Mouse (Mus musculus): ENCODE results near the gene Slc8a1. TPM values are rescaled to one million over a fixed set of nuclear protein-coding genes. Genes with fewer than 3 reads are reported as not detected.

Gene Slc8a1
- total and polyA plus RNA-seq, 3 experiments = not detected

GRCm38 (mm10) chr17:81433148-81433547 is 305.0 kb downstream of the Slc8a1 start:
- H3K9ac ChIP-seq (ENCODE audit: insufficient read depth, low read depth) = no peak overlapping the region
- no peak overlapping the region for H3K4me2 ChIP-seq (ENCODE audit: insufficient read depth, low read depth, poor library complexity, severe bottlenecking)
- no peaks in the 10 kb centered on the region for H3K27me3 ChIP-seq (replicated peaks)
- no peak overlapping the region for H3K4me3 ChIP-seq (replicated peaks in 1 of 3; ENCODE audit: low read depth in 2 of 3, low read length in 2 of 3, poor library complexity in 1 of 3)
- in situ Hi-C loops (cut with MboI; ENCODE audit: low pct_ligation_motif_present, low pct_unique_long_range_greater_than_20kb, low sequenced_read_pairs) = no loop called here
- no peak for TF ChIP-seq MAZ (IDR thresholded peaks at IDR 0.05; ENCODE audit: low read depth, low read length)
- no peak for TF ChIP-seq RCOR1 (conservative IDR thresholded peaks at IDR 0.05; ENCODE audit: low read depth, low read length)
- TF ChIP-seq JUND (conservative IDR thresholded peaks at IDR 0.05; ENCODE audit: low read depth, low read length) = no peak
- H3K27ac ChIP-seq (ENCODE audit: insufficient read depth, low read depth) = no peak overlapping the region
- no peaks in the 10 kb centered on the region for H3K79me2 ChIP-seq (replicated peaks; ENCODE audit: control insufficient read depth, extremely low read depth, insufficient read depth, poor library complexity, severe bottlenecking)
- no peaks in the 10 kb centered on the region for H3K4me1 ChIP-seq (ENCODE audit: control insufficient read depth in 1 of 2, insufficient read depth in 2 of 2)
- H3K9me3 ChIP-seq (replicated peaks; ENCODE audit: low read length) = peaks cover 65% of the 10 kb centered on the region
- dilution Hi-C loops (cut with MboI; ENCODE audit: extremely low pct_ligation_motif_present, extremely low pct_unique_long_range_greater_than_20kb, low sequenced_read_pairs) = no loop called here
- DNase-seq (ENCODE audit: extremely low read depth) = no peak
- no peaks in the 10 kb centered on the region for H3K36me3 ChIP-seq (replicated peaks in 1 of 2; ENCODE audit: control insufficient read depth in 1 of 2, insufficient read depth in 1 of 2, low read length in 1 of 2)

GRCm38 (mm10) chr17:81432733-81433132 is 305.4 kb downstream of the Slc8a1 start:
- no peak overlapping the region for H3K4me3 ChIP-seq (replicated peaks in 1 of 3; ENCODE audit: low read depth in 2 of 3, low read length in 2 of 3, poor library complexity in 1 of 3)
- no peaks in the 10 kb centered on the region for H3K79me2 ChIP-seq (replicated peaks; ENCODE audit: control insufficient read depth, extremely low read depth, insufficient read depth, poor library complexity, severe bottlenecking)
- no peak overlapping the region for H3K4me2 ChIP-seq (ENCODE audit: insufficient read depth, low read depth, poor library complexity, severe bottlenecking)
- peaks cover 66% of the 10 kb centered on the region for H3K9me3 ChIP-seq (replicated peaks; ENCODE audit: low read length)
- no peak overlapping the region for H3K27ac ChIP-seq (ENCODE audit: insufficient read depth, low read depth)
- H3K9ac ChIP-seq (ENCODE audit: insufficient read depth, low read depth) = no peak overlapping the region
- dilution Hi-C loops (cut with MboI; ENCODE audit: extremely low pct_ligation_motif_present, extremely low pct_unique_long_range_greater_than_20kb, low sequenced_read_pairs) = no loop called here
- H3K27me3 ChIP-seq (replicated peaks) = no peaks in the 10 kb centered on the region
- H3K36me3 ChIP-seq (replicated peaks in 1 of 2; ENCODE audit: control insufficient read depth in 1 of 2, insufficient read depth in 1 of 2, low read length in 1 of 2) = no peaks in the 10 kb centered on the region
- no peak for TF ChIP-seq JUN (IDR thresholded peaks at IDR 0.05; ENCODE audit: insufficient read depth, low read depth, low read length)
- no peak for TF ChIP-seq KAT2A (IDR thresholded peaks at IDR 0.05; ENCODE audit: insufficient replicate concordance, low read length)
- TF ChIP-seq UBTF (IDR thresholded peaks at IDR 0.05; ENCODE audit: low read depth, low read length) = no peak
- TF ChIP-seq E2F4 (IDR thresholded peaks at IDR 0.05; ENCODE audit: insufficient replicate concordance, low read depth, low read length) = no peak
- TF ChIP-seq MYC (IDR thresholded peaks at IDR 0.05; ENCODE audit: low read depth, low read length) = no peak
- TF ChIP-seq ZNF384 (IDR thresholded peaks at IDR 0.05; ENCODE audit: low read depth, low read length) = no peak
- no peak for TF ChIP-seq MAFK (IDR thresholded peaks at IDR 0.05; ENCODE audit: insufficient replicate concordance, low read length)
- no peak for TF ChIP-seq ZC3H11A (IDR thresholded peaks at IDR 0.05; ENCODE audit: low read depth, low read length)
- no peak for TF ChIP-seq USF2 (conservative IDR thresholded peaks at IDR 0.05; ENCODE audit: low read depth, low read length)
- no peak for DNase-seq (ENCODE audit: extremely low read depth)
- H3K4me1 ChIP-seq (ENCODE audit: control insufficient read depth in 1 of 2, insufficient read depth in 2 of 2) = no peaks in the 10 kb centered on the region
- in situ Hi-C loops (cut with MboI; ENCODE audit: low pct_ligation_motif_present, low pct_unique_long_range_greater_than_20kb, low sequenced_read_pairs) = no loop called here

DNA sequence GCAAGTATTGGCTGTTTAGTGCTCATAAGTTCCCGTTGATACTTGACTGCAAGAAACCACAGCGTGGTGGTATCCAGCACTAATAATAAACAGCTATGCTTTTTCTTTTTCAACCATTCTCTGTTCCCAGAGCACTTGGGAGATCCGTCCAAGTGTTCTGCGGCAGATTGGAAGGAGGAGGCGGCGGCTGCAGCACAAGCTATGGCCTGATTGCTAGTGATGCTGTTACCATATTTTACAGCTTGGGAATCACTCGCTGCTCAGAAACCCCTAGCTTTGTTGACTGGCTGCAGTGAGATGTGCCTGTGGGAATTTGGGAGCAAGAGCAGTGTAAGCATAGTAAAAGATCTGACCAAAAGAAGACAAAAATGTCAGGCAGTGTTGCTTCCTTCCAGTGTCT is 310.9 kb downstream of the Slc8a1 start:
- H3K9me3 ChIP-seq (replicated peaks; ENCODE audit: low read length) = peaks cover 64% of the 10 kb centered on the region
- H3K27ac ChIP-seq (ENCODE audit: insufficient read depth, low read depth) = no peak overlapping the region
- in situ Hi-C loops (cut with MboI; ENCODE audit: low pct_ligation_motif_present, low pct_unique_long_range_greater_than_20kb, low sequenced_read_pairs) = no loop called here
- no peaks in the 10 kb centered on the region for H3K36me3 ChIP-seq (replicated peaks in 1 of 2; ENCODE audit: control insufficient read depth in 1 of 2, insufficient read depth in 1 of 2, low read length in 1 of 2)
- H3K79me2 ChIP-seq (replicated peaks; ENCODE audit: control insufficient read depth, extremely low read depth, insufficient read depth, poor library complexity, severe bottlenecking) = no peaks in the 10 kb centered on the region
- no peak overlapping the region for H3K9ac ChIP-seq (ENCODE audit: insufficient read depth, low read depth)
- H3K27me3 ChIP-seq (replicated peaks) = no peaks in the 10 kb centered on the region
- dilution Hi-C loops (cut with MboI; ENCODE audit: extremely low pct_ligation_motif_present, extremely low pct_unique_long_range_greater_than_20kb, low sequenced_read_pairs) = no loop called here
- no peak overlapping the region for H3K4me2 ChIP-seq (ENCODE audit: insufficient read depth, low read depth, poor library complexity, severe bottlenecking)
- TF ChIP-seq ZC3H11A (IDR thresholded peaks at IDR 0.05; ENCODE audit: low read depth, low read length) (no peak), USF2 (conservative IDR thresholded peaks at IDR 0.05; ENCODE audit: low read depth, low read length) (no peak), TBP (conservative IDR thresholded peaks at IDR 0.05; ENCODE audit: low read depth, low read length) (no peak), JUND (conservative IDR thresholded peaks at IDR 0.05; ENCODE audit: low read depth, low read length) (no peak), ZKSCAN1 (IDR thresholded peaks at IDR 0.05; ENCODE audit: borderline replicate concordance, low read depth, low read length) (no peak), GABPA (IDR thresholded peaks at IDR 0.05; ENCODE audit: insufficient replicate concordance, low read depth, low read length) (no peak), SIN3A (IDR thresholded peaks at IDR 0.05; ENCODE audit: low read length) (no peak), RAD21 (IDR thresholded peaks at IDR 0.05; ENCODE audit: low read depth, low read length) (no peak), ZMIZ1 (IDR thresholded peaks at IDR 0.05; ENCODE audit: low read depth, low read length) (no peak), MYC (IDR thresholded peaks at IDR 0.05; ENCODE audit: low read depth, low read length) (no peak), PAX5 (IDR thresholded peaks at IDR 0.05; ENCODE audit: low read length) (no peak), MXI1 (IDR thresholded peaks at IDR 0.05; ENCODE audit: low read depth, low read length) (no peak), MAFK (IDR thresholded peaks at IDR 0.05; ENCODE audit: insufficient replicate concordance, low read length) (no peak)
- DNase-seq (ENCODE audit: extremely low read depth) = no peak
- H3K4me3 ChIP-seq (replicated peaks in 1 of 3; ENCODE audit: low read depth in 2 of 3, low read length in 2 of 3, poor library complexity in 1 of 3) = no peak overlapping the region
- H3K4me1 ChIP-seq (ENCODE audit: control insufficient read depth in 1 of 2, insufficient read depth in 2 of 2) = no peaks in the 10 kb centered on the region
